Mouse (Mus musculus) midbrain, embryonic 10.5 days (tissue): Measurements from ENCODE around the gene Gm4070. TPM values are rescaled to one million over a fixed set of nuclear protein-coding genes. Genes with fewer than 3 reads are reported as not detected.
"Not testable (repeated sequence)": the region's sequence is repeated elsewhere in the genome, so short reads cannot be mapped to it uniquely, and the experiment has no call there.

ENCODE experiments used
- DNase-seq: peaks from one replicate; pipeline ENCODE4 v3.0.0-alpha.2; 2017; ENCODE audit warnings: low spot score
- H3K27ac ChIP-seq: fragments of 300-500 bp; sonication (generic); replicated peaks from 2 replicates; pipeline ENCODE4 v1.5.1; 2016; ENCODE audit warnings: mild to moderate bottlenecking
- H3K27me3 ChIP-seq: fragments of 300-500 bp; sonication (generic); 2 replicates; pipeline ENCODE4 v1.6.1; 2016; ENCODE audit warnings: low read depth, mild to moderate bottlenecking; ENCODE audit not compliant: poor library complexity, severe bottlenecking
- H3K36me3 ChIP-seq: fragments of 300-500 bp; sonication (generic); 2 replicates; pipeline ENCODE4 v1.6.1; 2016; ENCODE audit warnings: mild to moderate bottlenecking, moderate library complexity
- H3K4me1 ChIP-seq: fragments of 300-500 bp; sonication (generic); 2 replicates; pipeline ENCODE4 v1.6.1; 2016
- H3K4me3 ChIP-seq: fragments of 300-500 bp; sonication (generic); 2 replicates; pipeline ENCODE4 v1.5.1; 2016; ENCODE audit warnings: mild to moderate bottlenecking, moderate library complexity
- H3K9me3 ChIP-seq: fragments of 300-500 bp; sonication (generic); replicated peaks from 2 replicates; pipeline ENCODE4 v1.6.1; 2016; ENCODE audit warnings: mild to moderate bottlenecking
- WGBS: fragments of 180-500 bp; shearing (Covaris S2); methylation state at CpG from one replicate; pipeline ENCODE4 v1.1.7; 2016; 5-methylcytosine and 5-hydroxymethylcytosine counted together
- polyA plus RNA-seq: library from polyadenylated mRNA; unstranded; fragments of >200 nt; fragmentation: Nextera tagmentation; extraction: Ambion mirVana; gene quantifications from 2 replicates; pipeline ENCODE4 v1.2.1, GENCODE M21; 2016

Gene Gm4070
- polyA plus RNA-seq = 0.06 and 0.11 TPM in 2 replicates

DNA sequence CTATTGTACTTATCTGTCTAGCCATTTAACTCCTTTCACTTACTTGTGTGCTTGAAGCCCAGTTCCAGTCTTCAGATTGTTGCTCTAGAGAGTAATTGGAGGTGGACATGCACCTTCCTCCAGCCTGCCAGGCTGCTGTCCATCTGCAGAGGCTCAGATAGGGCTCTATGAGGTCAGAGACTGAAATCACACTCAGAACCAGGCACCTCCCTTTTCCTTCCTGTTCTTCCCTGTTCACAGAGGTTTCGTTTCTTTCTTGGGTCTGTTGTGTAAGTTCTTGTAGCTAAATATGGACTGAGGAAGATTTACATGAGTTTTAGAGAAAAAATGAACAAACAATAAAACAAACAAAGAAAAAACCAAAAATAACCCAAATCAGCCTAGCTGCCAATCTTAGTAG, at the start of gene Gm4070:
Gm4070 (minus strand) TSS at position 156 of the 400 bp plus-strand sequence.
- H3K4me3 ChIP-seq, H3K9me3 ChIP-seq, H3K4me1 ChIP-seq, H3K27ac ChIP-seq, DNase-seq, H3K27me3 ChIP-seq, H3K36me3 ChIP-seq: not testable (repeated sequence)
- WGBS = 79% methylated on average over 1 of the region's 1 CpGs

DNA sequence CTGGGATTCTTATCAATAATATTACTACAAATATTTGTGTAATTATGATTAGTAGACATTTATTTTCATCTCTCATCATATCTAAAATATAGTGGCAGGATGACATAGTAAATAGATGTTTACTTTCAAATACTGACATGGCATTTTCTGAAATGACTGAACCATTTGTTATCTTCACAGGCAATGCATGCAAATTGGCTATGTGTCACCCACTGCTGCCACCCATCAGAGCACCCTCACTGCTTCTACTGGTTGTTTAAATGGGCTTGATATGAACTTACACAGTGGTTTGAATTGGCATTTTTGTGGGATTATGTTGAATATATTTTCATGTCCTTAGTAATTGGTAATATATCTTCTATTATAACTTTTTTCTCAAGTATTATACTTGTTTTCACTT, 773 bp upstream of the Gm4070 start:
- DNase-seq, H3K4me3 ChIP-seq, H3K27me3 ChIP-seq, H3K4me1 ChIP-seq, H3K27ac ChIP-seq, H3K36me3 ChIP-seq, H3K9me3 ChIP-seq: not testable (repeated sequence)

DNA sequence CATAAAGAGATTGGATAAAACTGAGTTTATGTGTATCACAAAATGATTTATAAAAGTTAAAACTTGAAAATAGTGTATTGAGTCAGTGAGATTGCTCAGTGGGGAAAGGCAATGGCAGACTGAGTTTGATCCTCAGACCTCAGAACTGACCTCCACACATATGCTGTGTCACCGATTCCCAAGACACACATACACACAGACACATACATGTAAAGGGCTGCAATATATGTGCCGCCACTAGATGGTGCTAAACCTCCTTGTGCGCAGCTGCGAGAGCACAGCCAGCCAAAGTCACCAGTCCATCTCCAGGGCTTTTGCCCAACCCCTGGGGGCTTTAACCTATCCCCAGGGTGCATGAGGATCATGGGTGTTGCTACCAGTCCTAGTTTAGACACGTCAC, 1.4 kb downstream of the Gm4070 start:
- H3K27ac ChIP-seq, DNase-seq, H3K36me3 ChIP-seq, H3K4me3 ChIP-seq, H3K9me3 ChIP-seq, H3K27me3 ChIP-seq, H3K4me1 ChIP-seq: not testable (repeated sequence)
- no CpG with 5 or more reads among the region's 5 CpGs for WGBS

DNA sequence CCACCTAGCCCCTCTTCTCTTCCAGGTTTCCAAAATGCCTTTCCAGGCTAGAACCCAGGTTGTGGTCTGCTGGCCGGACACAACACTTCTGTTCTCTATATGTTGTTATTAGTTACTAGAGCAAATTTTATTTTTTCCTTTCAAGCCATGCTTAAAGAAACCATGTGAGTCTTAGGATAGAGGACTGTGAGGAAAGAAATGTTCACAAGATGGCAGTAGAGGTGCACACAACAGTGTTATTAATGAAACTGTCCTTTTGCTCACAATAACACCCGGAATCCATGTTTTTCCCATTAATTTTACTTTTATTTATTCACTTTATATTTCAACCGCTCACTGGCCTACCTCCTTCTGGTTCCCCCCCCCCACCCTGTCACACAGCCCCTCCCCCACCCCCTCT, 8.5 kb downstream of the Gm4070 start:
- WGBS = 100% methylated on average over 1 of the region's 3 CpGs
- H3K4me3 ChIP-seq, H3K27me3 ChIP-seq, DNase-seq, H3K27ac ChIP-seq, H3K4me1 ChIP-seq, H3K36me3 ChIP-seq, H3K9me3 ChIP-seq: not testable (repeated sequence)

DNA sequence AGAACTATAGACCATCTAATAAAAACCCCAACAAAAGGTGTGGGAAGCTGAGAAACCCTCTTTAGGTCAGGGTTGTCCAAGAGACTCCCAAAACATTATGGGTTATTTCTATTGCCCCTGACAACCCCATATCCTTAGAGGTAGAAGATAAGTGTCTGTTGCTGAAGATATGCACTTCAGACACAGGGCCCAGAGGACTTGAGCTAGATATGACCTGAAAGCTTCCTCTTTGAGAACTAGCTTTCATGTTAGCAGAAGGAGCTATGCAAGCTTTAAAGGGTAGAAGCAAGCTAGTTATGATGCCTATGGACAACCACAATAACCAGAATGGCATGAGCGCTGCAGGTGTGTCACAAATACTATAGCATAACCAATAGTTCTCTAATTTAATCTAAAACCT, 21.6 kb downstream of the Gm4070 start:
- H3K9me3 ChIP-seq, H3K4me3 ChIP-seq, H3K36me3 ChIP-seq, DNase-seq, H3K27ac ChIP-seq, H3K4me1 ChIP-seq, H3K27me3 ChIP-seq: not testable (repeated sequence)
- WGBS = no CpG with 5 or more reads among the region's 1 CpGs

DNA sequence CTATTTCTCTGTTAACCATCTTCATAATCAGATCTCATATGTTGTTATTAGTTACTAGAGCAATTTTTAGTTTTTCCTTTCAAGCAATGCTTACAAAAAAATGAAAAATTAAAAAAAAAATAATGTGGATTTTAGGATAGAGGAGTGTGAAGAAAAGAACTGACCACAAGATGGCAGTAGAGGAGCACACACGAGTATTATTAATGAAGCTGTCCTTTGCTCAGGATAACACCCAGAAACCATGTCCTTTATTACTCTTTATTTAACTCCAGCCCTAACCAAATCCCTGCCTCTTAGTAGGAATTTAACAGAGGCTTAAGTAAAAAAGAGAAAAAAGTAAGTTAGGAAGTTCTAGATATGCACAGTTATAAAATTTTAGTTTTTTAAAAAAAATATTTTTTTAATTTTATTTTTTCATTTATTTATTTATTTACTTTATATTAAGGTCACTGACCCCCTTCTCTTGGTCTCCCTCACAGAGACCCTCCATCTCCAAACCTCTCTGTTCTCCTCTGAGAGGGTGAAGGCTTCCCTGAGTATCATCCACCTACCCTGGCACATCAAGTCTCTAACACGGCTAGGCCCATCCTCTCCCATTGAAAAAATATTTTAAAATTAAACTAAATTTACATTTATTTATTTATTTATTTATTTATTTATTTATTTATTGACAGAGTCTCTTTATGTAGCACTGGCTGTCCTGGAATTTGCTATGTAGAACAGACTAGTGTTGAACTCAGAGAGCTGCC, 70.0 kb downstream of the Gm4070 start:
- not testable (repeated sequence) for H3K27me3 ChIP-seq, H3K4me1 ChIP-seq, H3K27ac ChIP-seq, H3K9me3 ChIP-seq, DNase-seq, H3K36me3 ChIP-seq, H3K4me3 ChIP-seq
- 90% methylated on average over 1 of the region's 2 CpGs for WGBS

DNA sequence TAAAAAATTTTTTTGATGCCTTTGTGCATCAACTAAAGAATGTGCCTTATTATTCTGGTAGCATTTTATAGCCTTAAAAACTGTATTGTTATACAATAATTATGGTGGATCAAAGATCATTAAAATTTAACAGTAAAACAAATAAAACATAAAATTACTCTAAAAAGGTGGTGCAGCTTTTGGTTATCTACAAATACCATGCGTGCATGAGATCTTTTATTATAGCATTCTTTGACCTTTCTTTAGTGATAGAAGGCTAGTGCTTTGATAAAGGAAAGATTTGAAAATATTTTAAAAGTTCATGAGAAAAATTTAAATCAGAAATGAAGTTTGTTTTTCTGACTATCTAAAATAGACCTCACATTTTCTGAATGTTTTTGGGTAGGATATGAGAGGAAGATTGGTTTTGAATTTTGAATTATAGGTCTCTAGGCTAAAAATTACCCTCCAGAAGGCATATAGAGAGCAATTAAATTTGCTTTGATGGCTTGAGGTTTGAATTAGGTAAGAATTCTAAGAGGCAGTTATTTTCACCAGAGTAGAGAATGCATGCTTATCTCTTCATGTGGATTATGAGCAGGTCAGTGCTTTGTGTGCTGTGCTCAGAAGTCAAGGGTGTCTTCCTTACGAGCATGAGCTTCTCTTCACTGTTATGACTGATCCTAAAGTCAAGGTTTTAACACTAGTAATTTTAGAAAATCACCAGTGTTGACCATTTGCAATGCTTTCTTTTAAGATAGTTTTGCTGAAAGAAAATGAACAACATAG, 73.9 kb downstream of the Gm4070 start:
- 81% methylated on average over 1 of the region's 2 CpGs for WGBS
- H3K4me1 ChIP-seq, H3K36me3 ChIP-seq, DNase-seq, H3K4me3 ChIP-seq, H3K9me3 ChIP-seq, H3K27ac ChIP-seq, H3K27me3 ChIP-seq: not testable (repeated sequence)

DNA sequence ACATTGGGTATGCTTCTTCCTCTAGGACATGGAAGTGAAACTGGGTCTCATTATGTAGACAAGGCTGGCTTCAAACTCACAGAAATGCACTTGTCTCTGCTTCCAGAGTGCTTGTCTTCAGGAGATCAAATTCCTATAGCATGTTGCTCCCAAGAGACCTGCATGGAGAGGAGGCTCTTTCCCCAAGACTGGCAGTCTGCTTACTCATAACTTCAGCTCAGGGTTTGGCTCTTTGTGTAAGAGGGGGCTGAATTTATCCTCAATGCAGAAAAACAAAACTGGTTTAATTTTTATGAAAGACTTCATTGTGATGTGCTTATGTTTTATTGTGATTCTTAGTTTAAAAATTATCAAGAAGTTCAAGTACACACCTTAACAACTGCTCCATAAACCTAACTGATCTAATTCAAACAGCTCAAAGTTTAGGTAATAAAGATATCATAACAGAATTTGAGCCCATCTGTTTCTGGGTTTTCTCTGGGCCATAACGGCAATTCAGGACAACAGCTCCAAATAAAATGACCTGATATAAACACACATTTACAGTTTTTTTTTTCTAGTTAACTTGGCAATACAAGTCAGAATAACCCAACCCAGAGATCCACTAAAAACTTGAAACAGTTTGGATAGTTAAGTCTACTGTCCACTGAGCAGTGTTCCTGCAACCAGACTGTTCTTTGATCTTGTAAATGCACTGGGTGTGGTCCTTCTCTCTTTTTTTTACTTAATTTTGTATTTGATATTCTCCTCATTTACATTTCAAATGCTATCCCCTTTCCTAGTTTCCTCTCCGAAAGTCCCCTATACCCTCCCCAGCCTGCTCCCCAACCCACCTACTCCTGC, 97.8 kb downstream of the Gm4070 start:
- H3K4me1 ChIP-seq, H3K36me3 ChIP-seq, H3K27me3 ChIP-seq, DNase-seq, H3K4me3 ChIP-seq, H3K27ac ChIP-seq, H3K9me3 ChIP-seq: not testable (repeated sequence)
- WGBS = no CpG with 5 or more reads among the region's 2 CpGs

Other genes starting within 250 kb of the Gm4070 start
- 236 and 240 TPM in 2 replicates for gene Ilk, start 217.4 kb downstream of the Gm4070 start, polyA plus RNA-seq
- 35.4 and 44.0 TPM in 2 replicates for gene Rrp8, start 216.6 kb downstream of the Gm4070 start, polyA plus RNA-seq
- gene Taf10, start 209.6 kb downstream of the Gm4070 start, polyA plus RNA-seq = 160 and 188 TPM in 2 replicates
- gene Tpp1, start 201.7 kb downstream of the Gm4070 start, polyA plus RNA-seq = 66.1 and 66.9 TPM in 2 replicates
- gene Dchs1, start 166.3 kb downstream of the Gm4070 start, polyA plus RNA-seq = 6.7 and 10.1 TPM in 2 replicates
- gene Mrpl17, start 142.9 kb downstream of the Gm4070 start, polyA plus RNA-seq = 293 and 320 TPM in 2 replicates